Mouse (Mus musculus) kidney, postnatal 36 days (tissue): ENCODE measurements around the gene Gm4907.
"Not testable (repeated sequence)": the region's sequence is repeated elsewhere in the genome, so short reads cannot be mapped to it uniquely, and the experiment has no call there.

Source experiments
- DNase-seq, 2 experiments: peaks; one replicate each; pipeline ENCODE4 v3.0.0; 2021 to 2022; ENCODE audit warnings: mixed read lengths in 2 of 2

The Gm4907 gene

DNA sequence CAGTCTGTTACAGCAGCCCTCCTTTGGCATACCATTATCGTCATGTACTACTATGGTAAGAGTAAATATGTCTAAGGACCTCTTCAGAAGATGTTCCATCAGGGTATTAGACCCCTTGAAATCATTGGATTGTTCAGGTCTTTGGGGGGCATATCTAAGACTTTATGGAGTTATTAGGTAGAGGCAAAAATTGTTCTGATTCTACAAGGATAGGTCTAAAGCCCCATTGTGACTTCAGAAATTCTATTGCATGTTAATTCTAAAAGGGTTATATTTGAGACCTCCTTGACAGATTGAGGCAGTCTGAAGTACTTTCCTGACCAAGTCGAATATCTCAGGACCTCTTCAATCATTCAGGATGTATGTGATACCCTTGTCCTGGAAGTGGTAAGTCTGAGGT is at the start of gene Gm4907:
Gene Gm4907, plus strand, starts transcription at position 301 of the 400 bp plus-strand sequence.
- not testable (repeated sequence) for DNase-seq

DNA sequence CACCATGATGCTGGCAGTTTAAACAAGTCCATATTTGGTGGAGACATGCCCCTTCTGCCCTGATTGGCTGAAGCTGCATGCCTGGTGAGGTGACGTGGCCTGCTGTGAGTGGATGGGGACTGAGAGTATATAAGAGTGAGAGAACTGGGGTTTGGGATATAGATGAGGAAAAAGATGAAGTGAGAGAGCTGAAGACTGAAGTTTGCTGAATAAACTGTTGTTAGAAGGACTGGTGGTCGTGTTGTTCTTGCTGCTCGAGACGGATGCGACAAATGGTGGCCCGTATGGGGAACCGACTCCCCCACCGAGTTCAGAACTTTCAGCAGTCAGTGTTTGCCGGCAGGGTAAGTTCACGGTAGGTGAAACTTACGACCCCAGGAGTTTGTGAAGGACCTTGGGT is 48.6 kb upstream of the Gm4907 start:
- DNase-seq: not testable (repeated sequence)

DNA sequence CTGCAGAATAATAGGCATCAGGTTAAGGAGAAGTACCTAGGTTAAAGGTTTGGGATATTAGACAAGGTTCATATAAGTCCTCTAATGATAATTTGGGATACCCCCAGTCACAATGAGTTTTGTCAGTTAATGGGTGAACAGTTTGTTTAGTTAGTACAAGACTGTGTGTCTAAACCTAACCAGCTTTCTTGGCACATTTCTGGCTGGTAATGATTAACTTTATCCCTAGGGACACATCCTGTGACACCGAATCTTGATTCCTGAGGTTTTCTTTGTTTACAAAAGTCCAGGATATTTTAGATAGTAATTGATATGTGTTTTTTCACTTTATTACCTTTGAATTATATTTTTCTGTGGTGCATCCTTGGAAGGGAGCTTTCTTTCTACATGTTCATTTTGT is 41.4 kb upstream of the Gm4907 start:
- DNase-seq: peak in 1 of 2 experiments; percentile 29

DNA sequence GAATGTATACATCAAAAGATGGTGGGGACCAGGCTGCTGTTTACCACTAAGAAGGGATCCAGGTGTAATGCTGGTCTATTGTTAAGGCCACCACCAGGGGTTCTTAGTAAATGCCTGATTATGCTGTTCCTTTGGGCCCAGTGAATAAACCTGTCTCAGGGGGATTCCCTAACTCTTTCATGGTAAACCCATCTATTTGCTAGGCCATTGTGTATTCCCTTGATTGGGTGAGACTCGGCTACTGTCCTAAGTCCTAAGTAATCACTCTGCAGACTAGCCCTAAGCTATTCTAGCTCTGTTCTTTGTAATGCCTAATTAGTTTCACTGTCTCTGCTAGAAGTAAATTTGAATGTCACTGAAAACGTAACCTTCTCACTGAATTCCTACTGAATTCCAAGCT is 71.8 kb downstream of the Gm4907 start:
- no peak for DNase-seq
